Mouse (Mus musculus) frontal cortex, postnatal 25 days (tissue): ENCODE results near the gene Hoga1.

Experiments
- DNase-seq, 2 experiments: peaks; one replicate each; pipeline ENCODE4 v3.0.0; 2022; ENCODE audit warnings: low spot score in 2 of 2

Hoga1 gene

DNA sequence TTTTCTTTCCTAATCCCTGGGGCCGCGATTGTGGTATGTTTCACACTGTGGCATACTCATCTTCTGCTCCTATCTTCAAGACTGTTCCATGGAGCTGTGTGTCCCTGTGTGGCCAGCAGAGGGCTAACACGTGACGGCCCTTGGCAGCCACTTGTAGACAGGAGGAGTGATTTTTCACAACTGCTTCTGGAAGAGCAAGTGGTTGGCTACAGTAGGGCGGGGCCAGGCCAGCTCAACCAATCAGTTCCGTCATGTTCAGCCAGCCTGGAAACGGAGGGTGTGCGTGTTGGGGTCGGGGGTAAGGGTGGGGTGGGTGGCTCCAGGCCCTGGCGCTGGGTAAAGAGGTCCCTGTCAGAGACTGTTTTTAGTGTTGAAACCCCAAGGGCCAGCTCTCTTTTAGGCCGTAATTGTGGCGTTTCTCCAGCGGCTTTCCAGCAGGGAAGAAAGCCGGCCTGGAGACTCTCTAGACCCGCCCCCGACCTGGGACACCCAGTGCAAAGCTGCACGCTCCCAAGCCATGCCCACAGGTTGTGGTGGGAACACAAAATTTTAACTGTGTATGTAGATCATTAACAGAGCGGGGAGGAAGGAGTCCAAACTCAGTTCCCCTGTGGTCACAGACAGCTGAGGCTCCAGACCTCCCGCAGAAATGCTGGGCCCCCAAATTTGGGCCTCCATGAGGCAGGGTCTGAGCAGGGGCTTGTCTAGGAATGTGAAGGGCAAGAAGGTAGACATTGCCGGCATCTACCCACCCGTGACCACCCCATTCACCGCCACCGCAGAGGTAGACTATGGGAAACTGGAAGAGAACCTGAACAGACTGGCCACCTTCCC is at the start of gene Hoga1:
TSS of gene Hoga1 (plus strand) at position 342 of the 834 bp plus-strand sequence.
- peak in 1 of 2 experiments; percentile 28 for DNase-seq

DNA sequence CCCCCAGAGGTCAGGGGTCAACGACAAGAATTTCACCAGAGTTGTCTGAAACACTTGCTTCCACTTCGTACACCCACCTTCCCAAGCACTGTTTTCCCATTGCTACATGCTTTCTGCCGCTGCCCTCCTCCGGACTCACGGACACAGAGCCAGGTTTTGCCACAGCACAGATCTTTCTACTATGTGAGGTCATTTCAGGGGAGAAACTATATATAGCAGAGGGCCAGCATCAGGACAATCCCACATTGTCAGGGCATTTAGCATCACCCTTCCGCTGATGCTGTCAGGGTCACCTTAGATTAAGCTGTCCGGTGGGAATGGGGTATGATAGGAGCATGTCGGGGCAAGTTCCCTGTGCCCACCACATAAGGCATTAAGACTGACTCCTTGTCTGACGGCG is 48.3 kb upstream of the Hoga1 start:
- no peak for DNase-seq

GRCm38 (mm10) chr19:41998770-41999548 is 46.5 kb upstream of the Hoga1 start:
- DNase-seq: no peak

GRCm38 (mm10) chr19:41999688-42000283 is 45.6 kb upstream of the Hoga1 start:
- DNase-seq: no peak

DNA sequence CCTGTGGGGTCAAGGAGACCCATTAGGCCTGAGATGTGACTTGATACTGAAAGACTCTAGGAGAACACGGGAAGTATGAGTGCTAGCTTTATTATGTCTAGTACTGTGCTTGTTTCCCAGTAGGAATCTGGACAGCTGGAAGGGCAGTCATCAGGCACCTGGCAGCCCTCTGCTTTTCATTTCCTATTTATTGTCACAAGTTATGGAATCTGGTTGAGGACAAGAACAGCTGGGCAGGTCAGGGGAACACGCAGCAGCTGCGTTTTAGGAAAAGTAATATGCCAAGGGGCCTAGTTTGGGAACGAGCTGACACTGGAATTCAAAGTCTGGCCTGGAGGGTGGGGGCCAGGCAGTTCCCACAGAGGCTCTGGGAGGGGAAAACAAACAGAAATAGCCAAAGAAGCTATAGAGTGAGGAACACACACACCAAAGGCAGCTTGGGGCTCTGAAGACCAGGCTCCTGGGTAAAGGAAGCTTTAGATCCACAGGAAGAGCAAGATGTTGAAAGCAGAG is 44.9 kb upstream of the Hoga1 start:
- DNase-seq: no peak

GRCm38 (mm10) chr19:42001253-42001980 is 44.0 kb upstream of the Hoga1 start:
- DNase-seq: no peak

GRCm38 (mm10) chr19:42004258-42004657 is 41.2 kb upstream of the Hoga1 start:
- no peak for DNase-seq

- DNase-seq: no peak
Measured at GRCm38 (mm10) chr19:42005616-42006015, 39.8 kb upstream of the Hoga1 start.

GRCm38 (mm10) chr19:42006568-42006967 is 38.8 kb upstream of the Hoga1 start:
- DNase-seq: no peak

DNA sequence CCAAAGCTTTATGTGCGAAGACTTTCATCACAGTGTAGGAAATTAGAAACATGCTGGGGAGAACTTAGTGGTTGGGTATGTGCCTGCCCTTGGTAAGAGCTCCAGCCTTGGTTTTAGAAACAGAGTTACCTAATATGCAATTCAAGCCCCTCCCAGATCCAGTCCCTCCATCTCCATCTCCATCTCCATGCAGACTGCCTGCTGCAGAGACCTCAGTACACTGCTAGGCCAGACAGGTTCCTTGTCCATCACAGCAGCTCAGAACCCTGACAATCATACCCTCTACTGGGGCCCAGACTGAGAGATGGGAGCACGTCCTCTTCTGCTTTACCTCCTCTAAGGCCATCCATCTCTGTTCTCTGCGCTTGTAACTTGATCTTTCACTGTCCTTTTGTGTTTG is 36.8 kb upstream of the Hoga1 start:
- DNase-seq: no peak

DNA sequence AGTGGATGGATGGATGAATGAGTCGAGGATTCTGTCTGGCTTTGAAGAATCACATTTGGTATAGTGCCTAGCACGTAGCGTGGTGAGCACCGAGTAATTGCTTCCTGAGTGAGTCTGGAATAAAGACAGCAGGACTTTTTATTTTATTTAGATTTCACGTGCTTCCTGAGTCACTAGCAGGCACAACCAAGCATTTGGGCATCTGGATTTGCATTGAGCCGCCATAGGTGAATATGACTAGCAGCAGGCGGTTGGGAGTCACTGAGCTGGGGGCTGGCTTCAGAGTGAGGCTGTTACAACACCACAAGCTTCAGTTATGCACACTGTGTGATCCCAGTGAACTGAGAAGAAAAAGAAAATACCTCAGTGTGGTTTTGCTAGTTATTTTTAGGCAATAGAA is 36.3 kb upstream of the Hoga1 start:
- no peak for DNase-seq

DNA sequence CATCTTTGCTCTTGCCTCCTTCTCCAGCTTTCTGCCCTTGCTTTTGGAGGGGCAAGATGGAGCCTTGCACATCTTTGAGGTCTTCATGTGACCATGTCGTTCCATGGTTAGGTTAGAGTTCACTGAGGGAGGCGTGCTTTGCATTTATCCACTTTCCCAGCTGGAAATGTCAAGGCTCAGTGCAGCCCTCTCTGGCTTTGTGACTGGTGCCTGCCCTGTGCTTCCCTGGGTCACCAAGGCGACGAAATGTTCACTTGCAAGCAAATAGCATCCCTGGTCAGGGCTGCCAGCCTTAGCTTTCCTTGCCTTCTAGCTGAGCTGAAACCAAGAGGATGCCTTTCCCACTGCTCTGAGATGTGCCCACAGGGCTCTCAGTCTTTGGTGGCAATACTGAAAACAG is 35.0 kb upstream of the Hoga1 start:
- no peak for DNase-seq

DNA sequence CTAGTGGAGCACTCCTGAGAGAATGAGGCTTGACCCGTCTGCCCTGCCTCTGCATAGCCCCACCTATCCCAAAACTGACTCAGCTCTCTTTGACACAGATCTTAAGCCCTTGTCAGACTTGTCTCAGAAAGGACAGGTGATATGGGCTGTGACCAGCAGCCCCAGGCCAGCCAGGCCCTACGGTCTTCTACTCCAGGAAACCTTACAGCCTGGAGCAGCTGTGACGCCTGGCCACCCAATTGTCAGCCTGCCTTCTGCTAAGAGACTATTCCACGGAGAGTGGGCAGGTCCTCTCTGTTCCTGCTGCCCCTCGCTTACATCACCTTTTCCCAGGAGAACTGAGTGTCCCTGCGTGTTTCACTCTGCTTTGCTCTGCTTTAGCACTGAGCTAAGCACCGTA is 34.3 kb upstream of the Hoga1 start:
- DNase-seq: no peak

- no peak for DNase-seq
Measured at GRCm38 (mm10) chr19:42014231-42014825, 31.1 kb upstream of the Hoga1 start.

DNA sequence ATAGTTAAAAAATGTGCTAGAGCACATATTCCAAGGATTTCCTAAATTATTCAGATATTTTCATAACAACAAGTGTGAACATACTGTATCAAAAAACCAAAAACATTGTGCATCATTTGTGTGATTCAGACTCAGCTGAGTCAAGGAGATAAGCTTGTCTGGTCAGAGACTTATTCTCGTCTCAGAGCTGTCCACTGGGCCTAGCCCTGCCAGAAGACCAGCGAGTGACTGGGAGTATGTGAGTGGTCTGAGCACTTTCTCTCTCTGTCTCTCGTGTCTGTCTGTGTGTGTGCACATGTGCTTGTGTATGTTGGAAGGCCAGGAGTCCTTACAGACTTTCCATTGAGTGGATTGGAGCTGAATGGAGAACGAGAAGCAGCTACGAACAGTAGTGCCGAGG is 30.4 kb upstream of the Hoga1 start:
- DNase-seq: no peak

- no peak for DNase-seq
Measured at GRCm38 (mm10) chr19:42016251-42016650, 29.2 kb upstream of the Hoga1 start.

DNA sequence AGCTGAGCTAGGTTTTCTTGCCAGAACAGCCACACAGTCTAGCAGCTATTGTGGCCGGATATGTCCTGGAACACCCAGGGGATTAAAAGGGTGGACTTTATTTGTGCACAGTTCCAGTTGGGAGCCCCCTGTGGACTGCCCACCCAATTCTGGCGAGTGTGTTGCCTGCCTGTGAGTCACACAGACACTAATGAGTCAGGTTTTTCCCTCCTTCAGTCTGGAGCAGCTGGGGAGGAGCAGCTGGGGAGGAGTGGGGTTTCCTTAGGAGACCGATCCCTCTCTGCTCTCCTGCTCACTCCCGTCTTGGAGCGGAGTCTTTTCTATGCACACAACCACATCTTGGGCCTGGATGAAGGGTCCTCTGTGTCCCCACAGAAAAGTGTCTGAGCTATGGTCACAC is 28.6 kb upstream of the Hoga1 start:
- peak in 1 of 2 experiments; percentile 30 for DNase-seq

DNA sequence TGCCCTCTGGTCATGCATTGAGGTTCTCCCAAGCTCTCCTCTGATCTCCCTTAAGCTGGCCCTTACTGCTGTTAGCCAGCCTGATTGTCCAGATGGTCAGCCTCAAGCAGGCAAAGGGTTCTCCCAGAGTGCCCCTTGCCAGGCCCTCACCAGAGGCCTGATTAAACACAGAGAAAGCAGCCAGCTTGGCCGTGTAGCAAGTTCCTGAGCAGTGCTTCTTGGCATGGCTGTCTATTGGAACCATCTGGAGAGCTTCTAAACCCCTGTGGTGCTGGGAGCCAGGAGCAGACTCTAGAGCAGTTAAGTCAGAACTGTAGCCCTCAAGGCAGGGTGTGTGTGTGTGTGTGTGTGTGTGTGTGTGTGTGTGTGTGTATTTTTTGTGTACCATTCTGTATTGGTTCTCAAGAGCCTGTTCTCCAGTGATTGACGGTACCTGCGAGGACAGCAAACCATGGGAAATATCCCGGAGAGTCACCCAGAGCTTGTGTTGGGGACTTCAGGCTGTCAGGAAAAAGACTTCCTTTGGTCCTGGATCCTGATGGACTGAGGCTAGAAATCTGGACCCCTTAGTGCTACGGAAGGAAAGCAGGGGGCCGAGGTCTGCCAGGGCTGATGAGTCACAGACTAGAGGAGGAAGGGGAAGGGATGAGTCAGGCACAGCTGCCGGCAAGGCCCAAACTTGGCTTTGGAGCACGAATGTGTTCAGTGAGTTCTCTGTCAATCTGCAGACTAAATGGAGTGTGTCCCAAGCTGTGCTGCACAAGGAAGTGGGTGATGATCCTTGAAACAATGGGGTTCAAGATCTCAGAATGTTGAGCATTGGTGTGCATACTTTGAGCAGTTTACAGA is 27.8 kb upstream of the Hoga1 start:
- peak in 1 of 2 experiments; percentile 36 for DNase-seq

- DNase-seq: no peak
Measured at GRCm38 (mm10) chr19:42019011-42019522, 26.3 kb upstream of the Hoga1 start.
